Mouse (Mus musculus) liver, embryonic 14.5 days (tissue): ENCODE data around the gene Rbmx2.

Experiments used
- CTCF ChIP-seq: IDR thresholded peaks from 2 replicates; pipeline ENCODE4 v1.5.1; 2016; ENCODE audit warnings: antibody characterized with exemption, low read depth, control low read depth
- EP300 ChIP-seq: IDR thresholded peaks from 2 replicates; pipeline ENCODE4 v1.6.1; 2016; ENCODE audit warnings: antibody characterized with exemption, low read depth

- TF ChIP-seq CTCF (no peak), EP300 (no peak)
These were observed 344 bp upstream of the Rbmx2 start for GRCm38 (mm10) chrX:48694460-48694859.
